Mouse (Mus musculus) layer of hippocampus, adult 18-20 months (tissue): ENCODE data around the gene Cxcl5. TPM values are rescaled to one million over a fixed set of nuclear protein-coding genes. Genes with fewer than 3 reads are reported as not detected.
"Not testable (repeated sequence)": the region's sequence is repeated elsewhere in the genome, so short reads cannot be mapped to it uniquely, and the experiment has no call there.

Experiments
- DNase-seq, 2 experiments: peaks; one replicate each; pipeline ENCODE4 v3.0.0; 2022; ENCODE audit warnings: low spot score in 2 of 2
- microRNA-seq, 2 experiments: library from miRNA; unstranded; fragments of <30 nt; microRNA quantifications; one replicate each; pipeline ENCODE4 v1.2.0; 2021
- total RNA-seq, 2 experiments: library from RNA; stranded (reverse); gene quantifications; 2 replicates each; pipeline ENCODE4 v1.2.3; 2021

The Cxcl5 gene
- total RNA-seq, 2 experiments from 2014 or later, result 0.56 to 0.67 TPM

DNA sequence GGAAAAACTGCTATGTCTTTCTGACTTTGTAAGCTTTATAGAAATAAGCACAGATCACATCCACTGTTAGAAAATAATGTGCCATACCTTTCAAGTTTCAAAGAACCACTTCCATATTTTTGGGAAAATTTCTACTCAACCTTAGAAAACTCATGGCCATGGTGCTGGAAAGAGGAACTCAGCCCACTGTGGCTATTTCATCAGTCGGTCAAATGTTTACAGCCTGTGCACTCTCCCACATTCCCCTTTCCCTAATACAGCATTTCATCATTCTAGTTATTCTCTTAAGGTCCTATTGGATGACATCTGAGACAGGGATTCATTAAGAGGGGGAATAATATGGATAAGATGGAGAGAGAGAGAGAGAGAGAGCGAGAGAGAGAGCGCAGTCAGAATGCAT lies 24.5 kb downstream of the Cxcl5 start:
- DNase-seq, result no peak

DNA sequence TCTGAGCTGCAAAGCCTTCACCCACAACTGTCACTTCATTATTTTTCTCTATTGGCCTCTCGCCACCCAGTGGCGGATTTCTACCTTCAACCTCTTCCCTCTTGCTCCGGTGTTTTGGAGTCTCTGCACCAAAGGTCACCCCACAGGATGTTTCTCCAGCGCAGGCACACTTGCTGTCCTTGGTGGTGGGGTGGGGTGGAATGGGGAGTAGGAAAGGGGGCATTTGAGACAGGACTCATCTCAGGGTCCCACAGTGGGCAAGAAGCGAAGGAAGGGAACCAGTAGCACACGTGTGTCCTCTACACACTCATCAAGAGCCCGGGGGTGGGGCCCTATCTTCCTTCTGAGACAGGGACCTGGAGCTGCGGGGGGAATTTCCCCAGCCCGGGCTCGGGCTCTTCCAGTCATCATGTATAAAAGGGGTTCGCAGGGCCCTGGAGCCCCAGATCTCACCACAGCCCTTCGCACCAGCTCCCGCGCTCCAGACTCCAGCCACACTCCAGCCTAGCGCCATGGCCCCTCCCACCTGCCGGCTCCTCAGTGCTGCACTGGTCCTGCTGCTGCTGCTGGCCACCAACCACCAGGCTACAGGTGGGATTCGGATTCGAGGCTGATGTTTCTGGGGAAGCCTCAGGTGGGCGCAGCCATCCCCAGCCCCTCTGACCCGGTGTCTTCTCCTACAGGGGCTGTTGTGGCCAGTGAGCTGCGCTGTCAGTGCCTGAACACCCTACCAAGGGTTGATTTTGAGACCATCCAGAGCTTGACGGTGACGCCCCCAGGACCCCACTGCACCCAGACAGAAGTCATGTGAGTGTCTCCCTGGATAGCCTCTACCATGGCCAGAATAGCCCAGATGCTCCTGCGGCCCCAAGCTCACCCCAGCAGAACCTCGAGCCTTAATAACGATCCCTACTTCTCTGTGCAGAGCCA lies 26.8 kb downstream of the Cxcl5 start, which contains the start of gene Cxcl3:
Gene Cxcl3, plus strand, starts transcription at position 445 of the 930 bp plus-strand sequence.
- no peak for DNase-seq

DNA sequence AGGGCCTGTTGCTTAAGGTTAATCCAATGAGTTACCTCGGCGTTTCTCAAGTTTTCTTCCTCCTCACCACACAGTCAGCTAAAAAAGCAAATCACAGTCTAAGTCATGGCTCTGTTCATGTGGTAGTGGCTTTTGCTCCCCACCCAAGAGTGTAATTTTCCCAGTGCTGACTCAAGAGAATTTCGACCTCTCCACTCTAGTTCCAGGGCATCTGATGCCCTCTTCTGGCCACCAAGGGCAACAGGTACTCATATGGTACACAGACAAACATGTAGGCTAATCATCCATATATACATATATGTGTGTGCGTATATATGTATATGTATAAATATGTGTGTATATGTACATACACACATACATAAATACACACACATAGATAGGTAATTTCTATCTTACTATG lies 29.0 kb downstream of the Cxcl5 start:
- no peak for DNase-seq

DNA sequence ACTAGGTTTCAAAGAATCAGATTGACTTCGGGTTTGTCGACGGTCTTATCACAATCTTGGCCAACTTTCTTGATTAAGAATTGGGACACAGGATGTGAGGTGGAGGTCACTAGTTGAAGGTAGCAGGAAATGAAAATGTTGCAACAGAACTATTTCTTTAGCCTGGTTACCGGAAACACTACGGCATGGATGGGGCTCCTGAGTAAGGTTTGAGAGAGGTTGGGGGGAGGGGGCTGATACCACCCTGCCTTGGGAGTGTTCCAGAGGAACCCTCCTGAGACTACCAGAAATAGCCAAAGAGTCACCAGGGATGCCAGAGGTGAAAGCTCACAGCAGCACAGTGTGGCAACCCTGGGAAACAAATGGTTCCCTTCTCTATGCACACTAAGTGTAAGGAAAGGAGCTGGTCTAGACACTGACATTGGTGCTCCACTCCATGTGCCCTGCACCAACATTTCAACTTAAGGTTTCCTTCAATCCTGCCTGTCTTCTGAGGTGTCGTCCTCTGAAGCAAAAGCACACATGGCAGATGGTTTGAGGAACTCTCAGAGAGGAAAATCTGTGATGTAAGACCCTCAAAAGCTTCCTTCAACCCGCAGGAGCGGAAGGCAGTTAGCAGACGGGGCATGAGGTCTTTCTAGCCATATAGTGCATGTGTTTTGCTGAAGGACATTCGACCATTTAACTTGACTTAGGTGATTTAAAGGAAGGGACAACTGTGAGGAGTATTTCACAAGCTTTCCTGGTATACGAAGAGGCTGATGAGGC lies 30.3 kb downstream of the Cxcl5 start:
- DNase-seq, result no peak

DNA sequence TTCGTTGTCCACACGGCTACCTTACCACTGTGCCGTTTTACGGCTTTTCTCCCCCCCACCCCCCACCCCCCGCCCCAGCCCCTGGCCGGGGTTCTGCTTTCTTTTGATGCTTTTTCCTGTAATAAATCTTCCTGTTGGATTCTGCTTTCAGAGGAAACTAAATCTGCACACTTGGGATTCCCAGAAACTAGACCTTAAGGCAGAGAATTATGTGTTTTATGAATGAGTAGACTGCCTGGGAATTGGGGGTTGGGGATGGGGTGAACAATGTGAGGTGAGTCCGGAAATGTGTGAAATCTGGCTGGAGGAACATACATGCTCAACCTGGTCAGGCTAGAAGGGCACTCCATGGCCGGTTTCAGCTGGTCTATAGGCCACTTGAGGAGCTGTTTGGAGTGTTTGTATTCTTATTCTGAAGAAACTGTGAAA lies 30.9 kb downstream of the Cxcl5 start:
- no peak for DNase-seq

DNA sequence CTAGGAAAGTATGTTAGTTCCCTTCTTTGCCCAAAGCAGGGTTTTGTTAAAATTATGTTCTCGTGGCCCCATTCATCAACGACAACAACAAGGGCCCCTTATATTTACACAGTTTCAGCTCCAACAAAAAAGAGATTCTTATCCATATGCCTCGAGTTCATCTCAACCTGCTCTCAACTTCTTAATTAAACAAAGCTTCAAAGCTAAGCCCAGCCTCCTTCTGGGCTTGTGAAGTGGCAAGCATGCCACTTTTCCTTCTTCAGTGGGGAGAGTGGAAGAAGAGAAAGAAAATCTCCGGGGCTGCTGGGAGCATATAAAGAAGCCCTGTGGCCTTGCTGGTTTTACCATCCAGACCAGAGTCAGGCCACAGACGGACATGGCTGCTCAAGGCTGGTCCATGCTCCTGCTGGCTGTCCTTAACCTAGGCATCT lies 35.0 kb downstream of the Cxcl5 start, which contains the start of gene Cxcl15:
Gene Cxcl15, plus strand, starts transcription at position 340 of the 431 bp plus-strand sequence.
- DNase-seq, result no peak

DNA sequence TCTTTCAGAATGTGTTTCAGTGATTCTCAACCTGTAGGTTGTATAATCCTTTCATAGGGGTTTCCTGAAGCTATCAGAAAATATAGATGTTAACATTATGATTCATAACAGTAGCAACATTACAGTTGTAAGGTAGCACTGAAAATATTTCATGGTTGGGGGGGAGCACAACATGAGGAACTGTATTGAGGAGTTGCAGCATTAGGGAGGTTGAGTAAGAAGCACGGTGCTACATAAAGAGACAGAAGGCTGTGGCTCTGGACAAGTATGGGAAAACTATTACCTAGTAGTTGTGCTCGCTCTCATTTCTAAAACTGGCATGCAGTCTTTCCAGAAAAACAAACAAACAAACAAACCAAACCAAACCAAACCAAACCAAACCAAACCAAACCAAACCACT lies 36.2 kb downstream of the Cxcl5 start:
- not testable (repeated sequence) for DNase-seq

DNA sequence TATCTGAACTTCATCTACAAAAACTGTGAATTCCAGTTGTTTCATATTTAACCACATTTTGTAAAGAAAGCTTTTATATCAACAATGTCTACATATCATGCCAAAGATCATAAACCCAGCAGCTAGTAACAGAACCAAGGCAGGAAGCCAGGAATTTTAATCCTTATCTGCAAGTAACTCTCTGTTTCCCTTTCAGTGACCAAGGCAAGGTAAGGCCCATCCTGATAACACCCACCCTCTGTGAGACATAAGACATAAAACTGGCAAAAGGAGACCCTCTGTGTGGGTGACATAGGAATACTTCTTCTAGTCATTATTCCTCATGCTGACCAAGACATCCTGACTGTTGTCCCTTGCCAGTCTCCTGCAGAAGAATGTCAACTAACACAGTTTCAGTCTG lies 45.4 kb downstream of the Cxcl5 start:
- DNase-seq, result no peak

DNA sequence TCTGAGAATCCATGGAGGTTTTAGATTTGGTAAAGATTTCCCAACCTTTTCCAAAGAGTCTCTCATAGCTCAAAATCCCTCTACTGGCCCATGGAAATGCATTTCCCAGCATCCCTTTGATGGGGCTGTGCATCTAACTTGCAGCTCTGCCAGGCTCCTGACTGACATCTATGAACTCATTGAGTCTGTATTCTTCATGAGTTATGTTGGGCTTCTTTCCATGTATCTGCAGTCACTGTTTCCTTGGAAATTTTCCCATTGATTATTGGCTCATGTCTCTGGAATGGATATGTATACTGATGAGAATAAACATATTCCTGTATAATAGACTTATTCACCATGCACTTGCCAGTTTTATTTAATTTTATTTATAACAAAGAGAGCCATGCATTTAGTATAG lies 46.9 kb downstream of the Cxcl5 start:
- DNase-seq, result no peak

DNA sequence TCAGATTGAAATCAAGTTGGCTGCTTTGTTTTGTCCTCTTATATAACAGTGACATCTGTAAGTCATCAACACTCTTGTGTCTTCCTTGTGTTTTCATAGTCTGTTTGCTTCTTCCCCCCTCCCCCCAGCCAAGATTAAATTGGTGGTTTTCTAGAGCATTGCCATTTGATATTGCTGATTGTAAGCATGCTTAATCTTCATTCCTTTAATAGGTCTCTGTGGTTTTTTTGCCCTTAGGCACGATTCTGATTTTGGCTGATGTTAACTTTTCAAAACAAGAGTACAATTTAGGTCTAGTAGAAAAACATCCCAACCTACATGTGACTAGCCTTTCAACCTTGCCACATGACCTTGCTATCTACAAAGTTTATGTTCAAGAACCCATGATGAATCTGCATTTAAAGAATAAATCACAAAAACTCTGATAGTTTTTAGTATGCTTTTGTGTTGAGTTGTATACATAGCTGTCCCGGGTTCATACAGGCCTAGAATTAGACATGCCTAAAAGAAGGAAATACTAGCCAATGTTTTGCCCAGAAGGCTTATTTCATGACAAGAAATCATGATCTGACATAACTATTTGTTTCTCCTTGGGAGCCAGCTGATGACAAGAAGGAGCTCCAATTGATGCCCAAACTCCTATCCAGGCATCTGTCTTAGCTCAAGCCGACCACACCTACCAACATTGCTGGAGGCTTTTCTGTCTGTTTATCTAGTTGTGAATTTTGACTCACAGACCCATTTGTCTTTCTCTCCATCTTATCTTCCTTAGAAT lies 48.2 kb downstream of the Cxcl5 start:
- no peak for DNase-seq

Small RNAs within 50 kb of the gene (microRNA-seq; reads per million reads assigned to microRNA genes)
- gene Gm24322, result 0 reads per million in 2 experiments

Other genes with a start within 250 kb of the Cxcl5 start
- gene Afm, start 240.4 kb upstream of the Cxcl5 start, total RNA-seq, result not detected
- gene 5830473C10Rik, start 198.3 kb upstream of the Cxcl5 start, total RNA-seq, result not detected
- gene Rassf6, start 118.7 kb upstream of the Cxcl5 start, total RNA-seq, result 1 to 10 TPM; 1.0 to 1.3 TPM
- gene Ppbp, start 9.2 kb downstream of the Cxcl5 start, total RNA-seq, result under 1 TPM in 1 of 2 experiments, not detected in 1; 0.41 TPM
- 1 to 10 TPM; 1.2 to 1.4 TPM for gene Pf4, start 13.1 kb downstream of the Cxcl5 start, total RNA-seq
- under 1 TPM in 1 of 2 experiments, not detected in 1; 0.17 TPM for gene Cxcl3, start 26.7 kb downstream of the Cxcl5 start, total RNA-seq
- not detected for gene Cxcl15, start 35.2 kb downstream of the Cxcl5 start, total RNA-seq
- gene Cxcl1, start 131.9 kb downstream of the Cxcl5 start, total RNA-seq, result under 1 TPM; 0.27 to 0.36 TPM
- gene Cxcl2, start 144.5 kb downstream of the Cxcl5 start, total RNA-seq, result not detected
- 10 to 100 TPM; 18.8 to 20.3 TPM for gene Mthfd2l, start 171.8 kb downstream of the Cxcl5 start, total RNA-seq